Mouse (Mus musculus): ENCODE results near the gene Lamp1.

GRCm38 (mm10) chr8:13149866-13150265, 9.1 kb upstream of the Lamp1 start:
- TF ChIP-seq CTCF (IDR thresholded peaks at IDR 0.05; ENCODE audit: control insufficient read depth, insufficient read depth, insufficient replicate concordance, low read depth, low read length) (no peak), POLR2A (IDR thresholded peaks at IDR 0.05; ENCODE audit: control insufficient read depth, low read depth, low read length) (no peak)
